Comparison of ENCODE assay signal across 8 mouse cellular contexts in the genomic region with DNA sequence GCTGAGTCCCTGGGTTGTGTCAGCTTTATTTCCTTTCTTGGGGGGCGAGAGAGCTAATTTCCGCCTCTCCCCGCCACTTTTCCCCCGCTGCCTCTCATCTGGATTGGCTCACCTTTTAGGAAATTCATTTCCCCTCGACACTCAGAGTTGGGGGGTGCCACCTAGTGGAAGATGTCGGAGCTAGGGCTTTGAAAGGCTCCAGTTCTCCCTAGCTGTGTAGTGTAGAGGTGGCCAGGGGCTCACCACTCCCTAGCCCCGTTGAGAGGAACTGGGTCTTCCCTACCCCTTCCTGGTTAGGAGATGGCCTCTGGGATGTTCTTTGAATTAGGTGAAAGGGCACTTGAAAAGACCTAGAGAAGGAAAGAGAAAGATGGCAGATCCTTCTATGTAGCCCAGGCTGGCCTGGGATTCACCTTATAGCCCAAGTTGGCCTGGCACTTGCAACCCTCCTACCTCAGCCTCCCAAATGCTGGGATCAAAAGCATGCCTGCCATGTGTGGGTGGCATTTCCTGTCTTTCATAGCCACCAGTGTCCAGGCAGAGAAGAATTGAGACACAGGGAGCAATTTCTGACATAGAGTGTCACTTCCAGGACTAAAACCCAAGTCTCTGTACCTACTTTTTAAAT. TPM values are rescaled to one million over a fixed set of nuclear protein-coding genes. Genes with fewer than 3 reads are reported as not detected.
DNase-seq lines count a peak whose midpoint lies in the region; ATAC-seq lines count a peak whose summit lies in the region.

No protein-coding gene starts in this region.

- WGBS in embryonic facial prominence, embryonic 15.5 days, result 0% methylated on average over 7 of the region's 7 CpGs
- WGBS in heart, embryonic 12.5 days, result under 1% methylated on average over 7 of the region's 7 CpGs
- WGBS in kidney, embryonic 16.5 days, result 0% methylated on average over 7 of the region's 7 CpGs
- 1% methylated on average over 7 of the region's 7 CpGs for WGBS in liver, embryonic 16.5 days (ENCODE audit: insufficient replicate concordance)
- 0% methylated on average over 7 of the region's 7 CpGs for WGBS in neural tube, embryonic 12.5 days

- no peaks in the 10 kb centered on the region for H3K9me3 ChIP-seq in embryonic facial prominence, embryonic 15.5 days (replicated peaks)
- H3K9me3 ChIP-seq in heart, embryonic 12.5 days (replicated peaks), result no peaks in the 10 kb centered on the region
- no peaks in the 10 kb centered on the region for H3K9me3 ChIP-seq in kidney, embryonic 16.5 days (ENCODE audit: low read length)
- no peaks in the 10 kb centered on the region for H3K9me3 ChIP-seq in liver, embryonic 16.5 days (replicated peaks; ENCODE audit: control insufficient read depth, low read length)
- no peaks in the 10 kb centered on the region for H3K9me3 ChIP-seq in neural tube, embryonic 12.5 days

- H3K36me3 ChIP-seq in embryonic facial prominence, embryonic 15.5 days, result peaks cover 18% of the 10 kb centered on the region
- peaks cover 29% of the 10 kb centered on the region for H3K36me3 ChIP-seq in heart, embryonic 12.5 days
- peaks cover 21% of the 10 kb centered on the region for H3K36me3 ChIP-seq in kidney, embryonic 16.5 days (ENCODE audit: insufficient read depth, low read length)
- H3K36me3 ChIP-seq in liver, embryonic 16.5 days (ENCODE audit: control insufficient read depth, insufficient read depth), result peaks cover 2% of the 10 kb centered on the region; the same call in 1 of the 2 replicates
- peaks cover 14% of the 10 kb centered on the region for H3K36me3 ChIP-seq in neural tube, embryonic 12.5 days

- H3K9ac ChIP-seq in embryonic facial prominence, embryonic 15.5 days, result peak overlapping the region; percentile 52
- peak overlapping the region; percentile 71 for H3K9ac ChIP-seq in heart, embryonic 12.5 days
- H3K9ac ChIP-seq in kidney, embryonic 16.5 days (replicated peaks; ENCODE audit: low read length), result peak overlapping the region; percentile 74
- H3K9ac ChIP-seq in liver, embryonic 16.5 days (ENCODE audit: low read depth, low read length), result peak overlapping the region; percentile 69
- peak overlapping the region; percentile 59 for H3K9ac ChIP-seq in neural tube, embryonic 12.5 days

- peak overlapping the region; percentile 92 for H3K27ac ChIP-seq in embryonic facial prominence, embryonic 15.5 days (replicated peaks)
- H3K27ac ChIP-seq in heart, embryonic 12.5 days (ENCODE audit: poor library complexity, severe bottlenecking), result peak overlapping the region; percentile 83
- peak overlapping the region; percentile 90 for H3K27ac ChIP-seq in kidney, embryonic 16.5 days (ENCODE audit: low read length)
- H3K27ac ChIP-seq in liver, embryonic 16.5 days (ENCODE audit: low read length), result peak overlapping the region; percentile 68
- H3K27ac ChIP-seq in neural tube, embryonic 12.5 days, result 0 out of 2 replicates have a peak overlapping the region, but pooled peaks have one; percentile 42

- H3K27me3 ChIP-seq in embryonic facial prominence, embryonic 15.5 days, result no peaks in the 10 kb centered on the region
- H3K27me3 ChIP-seq in heart, embryonic 12.5 days (replicated peaks), result no peaks in the 10 kb centered on the region
- no peaks in the 10 kb centered on the region for H3K27me3 ChIP-seq in kidney, embryonic 16.5 days (ENCODE audit: insufficient read depth, low read length)
- H3K27me3 ChIP-seq in liver, embryonic 16.5 days (ENCODE audit: control insufficient read depth, insufficient read depth, low read depth, low read length), result 0 out of 2 replicates have a peak, but pooled peaks cover 3% of the 10 kb centered on the region
- H3K27me3 ChIP-seq in neural tube, embryonic 12.5 days (replicated peaks), result no peaks in the 10 kb centered on the region

- peaks cover 33% of the 10 kb centered on the region for H3K4me1 ChIP-seq in embryonic facial prominence, embryonic 15.5 days
- H3K4me1 ChIP-seq in heart, embryonic 12.5 days (replicated peaks), result peaks cover 26% of the 10 kb centered on the region
- peaks cover 20% of the 10 kb centered on the region for H3K4me1 ChIP-seq in kidney, embryonic 16.5 days (ENCODE audit: insufficient read depth, low read length)
- peaks cover 21% of the 10 kb centered on the region for H3K4me1 ChIP-seq in liver, embryonic 16.5 days (ENCODE audit: control insufficient read depth, low read depth, low read length)
- peaks cover 31% of the 10 kb centered on the region for H3K4me1 ChIP-seq in neural tube, embryonic 12.5 days

- peak overlapping the region; percentile 78 for H3K4me3 ChIP-seq in embryonic facial prominence, embryonic 15.5 days (replicated peaks)
- peak overlapping the region; percentile 72 for H3K4me3 ChIP-seq in heart, embryonic 12.5 days
- H3K4me3 ChIP-seq in kidney, embryonic 16.5 days (ENCODE audit: low read length), result peak overlapping the region; percentile 82
- peak overlapping the region; percentile 68 for H3K4me3 ChIP-seq in liver, embryonic 16.5 days (ENCODE audit: low read depth, low read length)
- peak overlapping the region; percentile 48 for H3K4me3 ChIP-seq in neural tube, embryonic 12.5 days

- ATAC-seq in embryonic facial prominence, embryonic 15.5 days (ENCODE audit: insufficient number of reproducible peaks, low FRiP score, low TSS enrichment, low read depth), result no peak
- ATAC-seq in heart, embryonic 12.5 days (ENCODE audit: insufficient number of reproducible peaks, low FRiP score), result peak; percentile 41; the same call in 1 of the 2 replicates
- ATAC-seq in kidney, embryonic 16.5 days (ENCODE audit: low FRiP score, low TSS enrichment), result peak; percentile 39; the same call in 1 of the 2 replicates
- ATAC-seq in liver, embryonic 16.5 days (ENCODE audit: low read depth), result 0 out of 2 replicates have a peak, but pooled peaks have one; percentile 15
- peak; percentile 55; the same call in 1 of the 2 replicates for ATAC-seq in neural tube, embryonic 12.5 days (ENCODE audit: low FRiP score, low read depth)

- DNase-seq in CD4-positive, CD25-positive, alpha-beta regulatory T cell, adult 2 months (ENCODE audit: low read depth, low spot score), result peak; percentile 86
- DNase-seq in adrenal gland, postnatal 36 days, result peak; percentile 85 to 89
- peak; percentile 86 for DNase-seq in thymus, postnatal 14 days

- H3K4me2 ChIP-seq in embryonic facial prominence, embryonic 15.5 days (replicated peaks), result peak overlapping the region; percentile 94
- peak overlapping the region; percentile 84 for H3K4me2 ChIP-seq in heart, embryonic 12.5 days
- H3K4me2 ChIP-seq in kidney, embryonic 16.5 days (replicated peaks; ENCODE audit: low read depth, low read length), result peak overlapping the region; percentile 95
- peak overlapping the region; percentile 96 for H3K4me2 ChIP-seq in liver, embryonic 16.5 days (ENCODE audit: low read depth, low read length)
- H3K4me2 ChIP-seq in neural tube, embryonic 12.5 days (replicated peaks), result peak overlapping the region; percentile 94

RNA-seq across cellular contexts. Expression of gene Grn, which starts 1.0 kb away (rescaled TPM):
- 100 to 1,000 TPM; 181 to 214 TPM for total RNA-seq in adrenal gland, postnatal 36 days (2021)
- polyA plus RNA-seq in embryonic facial prominence, embryonic 15.5 days (2015; fragmentation: Nextera tagmentation; extraction: Ambion mirVana), result 196 and 199 TPM in 2 replicates
- 189 and 191 TPM in 2 replicates for polyA plus RNA-seq in heart, embryonic 12.5 days (2016; fragmentation: Nextera tagmentation; extraction: Ambion mirVana)
- polyA plus RNA-seq in kidney, embryonic 16.5 days (2015; fragmentation: Nextera tagmentation; extraction: Ambion mirVana), result 208 and 213 TPM in 2 replicates
- polyA plus RNA-seq in liver, embryonic 16.5 days (2015; fragmentation: Nextera tagmentation; extraction: Ambion mirVana), result 103 and 118 TPM in 2 replicates
- polyA plus RNA-seq in neural tube, embryonic 12.5 days (2016; fragmentation: Nextera tagmentation; extraction: Ambion mirVana), result 75.2 and 86.1 TPM in 2 replicates

RNA-seq across cellular contexts. Expression of gene Fam171a2, which starts 16.4 kb away (rescaled TPM):
- 1 to 10 TPM; 5.8 to 6.1 TPM for total RNA-seq in adrenal gland, postnatal 36 days (2021)
- 8.5 and 9.7 TPM in 2 replicates for polyA plus RNA-seq in embryonic facial prominence, embryonic 15.5 days (2015; fragmentation: Nextera tagmentation; extraction: Ambion mirVana)
- polyA plus RNA-seq in heart, embryonic 12.5 days (2016; fragmentation: Nextera tagmentation; extraction: Ambion mirVana), result 4.5 and 5.6 TPM in 2 replicates
- 5.3 and 5.8 TPM in 2 replicates for polyA plus RNA-seq in kidney, embryonic 16.5 days (2015; fragmentation: Nextera tagmentation; extraction: Ambion mirVana)
- 0.20 and 0.34 TPM in 2 replicates for polyA plus RNA-seq in liver, embryonic 16.5 days (2015; fragmentation: Nextera tagmentation; extraction: Ambion mirVana)
- polyA plus RNA-seq in neural tube, embryonic 12.5 days (2016; fragmentation: Nextera tagmentation; extraction: Ambion mirVana), result 23.3 and 23.7 TPM in 2 replicates

RNA-seq across cellular contexts. Expression of gene Slc25a39, which starts 23.4 kb away (rescaled TPM):
- total RNA-seq in adrenal gland, postnatal 36 days (2021), result 100 to 1,000 TPM; 453 to 470 TPM
- polyA plus RNA-seq in embryonic facial prominence, embryonic 15.5 days (2015; fragmentation: Nextera tagmentation; extraction: Ambion mirVana), result 197 and 199 TPM in 2 replicates
- polyA plus RNA-seq in heart, embryonic 12.5 days (2016; fragmentation: Nextera tagmentation; extraction: Ambion mirVana), result 253 and 260 TPM in 2 replicates
- 337 and 360 TPM in 2 replicates for polyA plus RNA-seq in kidney, embryonic 16.5 days (2015; fragmentation: Nextera tagmentation; extraction: Ambion mirVana)
- 454 and 500 TPM in 2 replicates for polyA plus RNA-seq in liver, embryonic 16.5 days (2015; fragmentation: Nextera tagmentation; extraction: Ambion mirVana)
- 148 and 162 TPM in 2 replicates for polyA plus RNA-seq in neural tube, embryonic 12.5 days (2016; fragmentation: Nextera tagmentation; extraction: Ambion mirVana)

RNA-seq across cellular contexts. Expression of gene Rundc3a, which starts 37.9 kb away (rescaled TPM):
- total RNA-seq in adrenal gland, postnatal 36 days (2021), result 10 to 100 TPM; 29.1 to 29.6 TPM
- 7.5 and 8.3 TPM in 2 replicates for polyA plus RNA-seq in embryonic facial prominence, embryonic 15.5 days (2015; fragmentation: Nextera tagmentation; extraction: Ambion mirVana)
- polyA plus RNA-seq in heart, embryonic 12.5 days (2016; fragmentation: Nextera tagmentation; extraction: Ambion mirVana), result 1.7 and 1.8 TPM in 2 replicates
- 3.3 and 3.9 TPM in 2 replicates for polyA plus RNA-seq in kidney, embryonic 16.5 days (2015; fragmentation: Nextera tagmentation; extraction: Ambion mirVana)
- polyA plus RNA-seq in liver, embryonic 16.5 days (2015; fragmentation: Nextera tagmentation; extraction: Ambion mirVana), result 2.1 and 2.2 TPM in 2 replicates
- polyA plus RNA-seq in neural tube, embryonic 12.5 days (2016; fragmentation: Nextera tagmentation; extraction: Ambion mirVana), result 152 and 171 TPM in 2 replicates

RNA-seq across cellular contexts. Expression of gene Itga2b, which starts 38.8 kb away (rescaled TPM):
- total RNA-seq in adrenal gland, postnatal 36 days (2021), result 1 to 10 TPM; 3.0 to 4.6 TPM
- 9.1 and 9.5 TPM in 2 replicates for polyA plus RNA-seq in embryonic facial prominence, embryonic 15.5 days (2015; fragmentation: Nextera tagmentation; extraction: Ambion mirVana)
- 16.5 and 22.5 TPM in 2 replicates for polyA plus RNA-seq in heart, embryonic 12.5 days (2016; fragmentation: Nextera tagmentation; extraction: Ambion mirVana)
- 10.2 and 10.8 TPM in 2 replicates for polyA plus RNA-seq in kidney, embryonic 16.5 days (2015; fragmentation: Nextera tagmentation; extraction: Ambion mirVana)
- polyA plus RNA-seq in liver, embryonic 16.5 days (2015; fragmentation: Nextera tagmentation; extraction: Ambion mirVana), result 28.0 and 32.9 TPM in 2 replicates
- 7.0 and 7.6 TPM in 2 replicates for polyA plus RNA-seq in neural tube, embryonic 12.5 days (2016; fragmentation: Nextera tagmentation; extraction: Ambion mirVana)

Comparison
In these comparisons a context has a peak if more than half of its experiments do, and no peak if none do; other contexts are left out.
1. H3K27ac ChIP-seq: peak in every context shown above with its lines; median percentile 92 in embryonic facial prominence, embryonic 15.5 days; 90 in kidney, embryonic 16.5 days; 83 in heart, embryonic 12.5 days; 68 in liver, embryonic 16.5 days; 42 in neural tube, embryonic 12.5 days.